Mouse (Mus musculus): Measurements from ENCODE around the gene Tnnt3.

DNA sequence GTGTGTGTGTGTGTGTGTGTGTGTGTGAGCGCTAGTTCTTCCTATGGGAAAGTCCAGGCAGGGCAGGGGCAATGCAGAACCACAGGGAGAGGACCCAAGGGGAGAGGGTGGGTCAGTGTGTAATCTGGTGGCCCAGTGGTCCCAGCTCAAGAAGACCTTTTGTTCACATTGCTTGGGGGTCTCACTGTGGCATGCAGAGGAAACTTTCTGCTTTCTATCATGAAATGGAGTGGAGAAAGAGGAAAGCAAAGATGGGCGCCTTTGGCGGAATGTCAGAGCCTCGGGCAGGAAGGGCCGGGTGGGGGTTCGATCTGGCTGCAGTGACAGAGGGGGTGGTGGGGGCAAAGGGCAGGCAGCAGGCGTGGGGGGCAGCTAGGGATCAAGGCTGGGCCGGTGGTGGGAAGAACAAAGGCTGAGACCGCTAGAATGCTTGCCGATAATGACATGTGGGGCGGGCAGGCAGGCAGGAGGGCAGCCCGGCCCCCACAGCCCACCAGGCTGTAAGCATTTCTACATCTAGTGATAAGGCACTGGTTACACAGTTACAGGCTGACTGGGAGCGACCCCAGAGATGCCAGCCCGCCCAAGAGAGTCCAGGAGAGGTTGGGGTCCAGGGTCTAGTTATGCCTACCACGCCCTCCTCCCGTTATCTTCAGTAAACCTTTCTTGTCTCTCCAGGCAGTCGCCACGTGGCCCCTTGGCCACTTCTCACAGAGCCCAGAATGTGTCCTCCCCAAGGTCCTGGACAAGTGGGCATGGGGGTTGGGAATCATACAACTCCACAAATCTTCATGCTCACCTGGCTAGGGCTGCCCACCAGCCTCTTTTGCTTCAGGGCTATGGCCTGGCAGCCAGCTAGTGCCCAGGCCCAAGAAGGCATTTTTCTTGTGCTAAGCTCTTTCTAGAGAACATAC is 62.6 kb downstream of the Tnnt3 start:
- TF ChIP-seq CTCF (IDR thresholded peaks at IDR 0.05; ENCODE audit: control insufficient read depth, insufficient read depth, low read length) (no peak), POLR2A (IDR thresholded peaks at IDR 0.05; ENCODE audit: borderline replicate concordance, control insufficient read depth, low read depth, low read length) (no peak)
